Mouse (Mus musculus): ENCODE results near the gene Ctla2a. TPM values are rescaled to one million over a fixed set of nuclear protein-coding genes. Genes with fewer than 3 reads are reported as not detected.
A peak's percentile ranks its signal among the peaks of the same experiment; 100 is the strongest.
"Not testable (repeated sequence)": the region's sequence is repeated elsewhere in the genome, so short reads cannot be mapped to it uniquely, and the experiment has no call there.

The Ctla2a gene
- 10 to 100 TPM; 44.4 to 56.3 TPM for total RNA-seq (2021)
- long read RNA-seq, experiment 1, transcript Ctla2a-205 (3 exons, 706 nt) = minor isoform, 8 of 50 reads
- long read RNA-seq, experiment 1, transcript Ctla2a-201 (5 exons, 1,373 nt) = major isoform, 35 of 50 reads
- long read RNA-seq, experiment 1, partial matches to known transcripts = 3 of 50 reads
- long read RNA-seq, experiment 1, other reads (novel, unspliced or antisense) = 2 of 50 reads
- long read RNA-seq, experiment 2, transcript Ctla2a-201 (5 exons, 1,373 nt) = major isoform, 19 of 27 reads
- long read RNA-seq, experiment 2, partial matches to known transcripts = 1 of 27 reads
- long read RNA-seq, experiment 2, other reads (novel, unspliced or antisense) = 2 of 27 reads

GRCm38 (mm10) chr13:60936500-60936901 lies at the start of gene Ctla2a, which contains the start of gene Gm49391:
Gene Ctla2a, minus strand, starts transcription at chr13:60936625.
Gene Gm49391, minus strand, starts transcription at chr13:60936571.
- DNase-seq = peak; percentile 21

- not testable (repeated sequence) for DNase-seq
These were observed 35.9 kb upstream of the Ctla2a start for GRCm38 (mm10) chr13:60972319-60972718.

DNA sequence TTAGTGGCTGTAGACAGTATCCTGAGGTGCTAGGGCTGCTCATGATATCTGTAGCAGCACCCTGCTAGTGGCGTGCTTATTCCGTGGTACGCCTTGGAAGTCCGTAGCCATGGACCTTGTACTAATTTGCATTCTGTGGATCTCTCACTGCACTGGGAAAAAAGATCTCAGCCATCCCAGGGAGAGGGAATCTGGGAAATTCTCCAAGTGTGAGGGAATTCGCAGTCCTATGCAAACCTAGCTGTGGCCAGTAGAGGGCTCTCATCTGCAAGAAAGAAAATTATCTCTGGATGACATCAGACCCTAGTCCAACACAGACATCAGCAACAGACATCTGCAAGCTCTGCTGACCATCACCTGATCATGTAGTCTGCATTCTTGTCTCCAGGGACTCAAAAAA lies 27.6 kb upstream of the Ctla2a start:
- DNase-seq = not testable (repeated sequence)

GRCm38 (mm10) chr13:60961706-60962105 lies 25.3 kb upstream of the Ctla2a start:
- DNase-seq = no peak

DNA sequence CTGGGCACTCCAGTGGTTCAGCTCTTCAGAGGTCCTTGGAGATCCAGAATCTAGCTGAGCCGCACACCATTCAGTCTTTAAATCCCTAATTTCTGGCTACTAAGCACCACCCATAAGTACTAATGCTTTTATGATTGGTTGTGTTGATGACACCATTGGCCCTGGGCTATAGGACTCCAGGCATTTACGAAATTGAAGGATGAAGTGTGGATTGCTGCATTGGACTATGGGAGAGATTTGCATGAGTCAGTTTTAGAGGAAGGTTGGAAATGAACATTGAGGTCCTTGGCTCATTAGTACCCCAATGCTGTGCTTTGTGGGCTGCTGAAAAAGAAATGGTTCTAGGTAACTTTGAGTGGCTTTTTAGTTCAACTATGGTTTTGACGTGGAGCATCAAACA lies 5.5 kb upstream of the Ctla2a start, which contains the start of gene Tpbpa:
TSS of gene Tpbpa (minus strand) at position 101 of the 400 bp plus-strand sequence.
- DNase-seq = not testable (repeated sequence)

- not testable (repeated sequence) for DNase-seq
These were observed 935 bp downstream of the Ctla2a start, which contains the start of gene Gm49393 for GRCm38 (mm10) chr13:60935490-60935889. Gene Gm49393, minus strand, starts transcription at chr13:60935590.

DNA sequence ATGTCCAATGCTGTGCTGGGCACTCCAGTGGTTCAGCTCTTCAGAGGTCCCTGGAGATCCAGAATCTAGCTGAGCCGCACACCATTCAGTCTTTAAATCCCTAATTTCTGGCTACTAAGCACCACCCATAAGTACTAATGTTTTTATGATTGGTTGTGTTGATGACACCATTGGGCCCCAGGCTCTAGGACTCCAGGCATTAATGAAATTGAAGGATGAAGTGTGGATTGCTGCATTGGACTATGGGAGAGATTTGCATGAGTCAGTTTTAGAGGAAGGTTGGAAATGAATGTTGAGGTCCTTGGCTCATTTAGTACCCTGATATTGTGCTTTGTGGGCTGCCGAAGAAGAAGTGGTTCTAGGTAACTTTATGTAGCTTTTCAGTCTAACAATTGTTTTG lies 31.6 kb downstream of the Ctla2a start, which contains the start of gene Tpbpb:
TSS of gene Tpbpb (minus strand) at position 101 of the 400 bp plus-strand sequence.
- not testable (repeated sequence) for DNase-seq

GRCm38 (mm10) chr13:60897328-60897727 lies 39.1 kb downstream of the Ctla2a start, which contains the start of gene Ctla2b:
Gene Ctla2b, minus strand, starts transcription at chr13:60897447.
- peak; percentile 44 for DNase-seq

GRCm38 (mm10) chr13:60896794-60897193 lies 39.6 kb downstream of the Ctla2a start, which contains the start of gene Gm49392:
Gene Gm49392, minus strand, starts transcription at chr13:60896894.
- not testable (repeated sequence) for DNase-seq

GRCm38 (mm10) chr13:60895406-60896160 lies 40.8 kb downstream of the Ctla2a start:
- no peak for DNase-seq

GRCm38 (mm10) chr13:60892301-60892700 lies 44.1 kb downstream of the Ctla2a start:
- DNase-seq = no peak

Other genes with a start within 250 kb of the Ctla2a start
- gene BC051665, start 150.3 kb downstream of the Ctla2a start, total RNA-seq (2021) = not detected
- not detected for gene Ctsll3, start 133.8 kb downstream of the Ctla2a start, total RNA-seq (2021)
- gene 4930486L24Rik, start 72.2 kb downstream of the Ctla2a start, total RNA-seq (2021) = 10 to 100 TPM; 21.8 to 23.7 TPM
- gene Gm49392, start 39.7 kb downstream of the Ctla2a start, total RNA-seq (2021) = under 1 TPM; 0.58 to 0.99 TPM
- gene Ctla2b, start 39.2 kb downstream of the Ctla2a start, total RNA-seq (2021) = 10 to 100 TPM in 1 of 2 experiments, 1 to 10 TPM in 1; 5.2 to 11.0 TPM
- not detected for gene Tpbpb, start 31.7 kb downstream of the Ctla2a start, total RNA-seq (2021)
- not detected for gene Gm49393, start 1.0 kb downstream of the Ctla2a start, total RNA-seq (2021)
- 1 to 10 TPM in 1 of 2 experiments, under 1 TPM in 1; 0.70 to 1.8 TPM for gene Gm49391, start 54 bp downstream of the Ctla2a start, total RNA-seq (2021)
- not detected for gene Tpbpa, start 5.4 kb upstream of the Ctla2a start, total RNA-seq (2021)
- gene Ctsj, start 69.3 kb upstream of the Ctla2a start, total RNA-seq (2021) = not detected
- gene Ctsq, start 104.0 kb upstream of the Ctla2a start, total RNA-seq (2021) = not detected
- gene Ctsr, start 227.6 kb upstream of the Ctla2a start, total RNA-seq (2021) = not detected

Data from adrenal gland, postnatal 10 days (tissue).